Mouse (Mus musculus) embryonic facial prominence, embryonic 13.5 days (tissue): ENCODE data around the gene Meiob. TPM values are rescaled to one million over a fixed set of nuclear protein-coding genes. Genes with fewer than 3 reads are reported as not detected.
A peak's percentile ranks its signal among the peaks of the same experiment; 100 is the strongest.

ENCODE experiments used
- ATAC-seq: fragments of 200-750 bp; cut with Nextera tagmentation; 2 replicates; pipeline ENCODE4 v1.8.0; 2017; ENCODE audit warnings: low read depth; ENCODE audit not compliant: insufficient number of reproducible peaks, insufficient read depth, low FRiP score, low TSS enrichment
- H3K27ac ChIP-seq: fragments of 300-500 bp; sonication (generic); 2 replicates; pipeline ENCODE4 v1.5.1; 2015; ENCODE audit warnings: moderate library complexity, mild to moderate bottlenecking, inconsistent platforms
- H3K27me3 ChIP-seq: fragments of 300-500 bp; sonication (generic); 2 replicates; pipeline ENCODE4 v1.6.1; 2015; ENCODE audit warnings: mild to moderate bottlenecking, inconsistent platforms
- H3K36me3 ChIP-seq: fragments of 300-500 bp; sonication (generic); 2 replicates; pipeline ENCODE4 v1.6.1; 2015; ENCODE audit warnings: mild to moderate bottlenecking, inconsistent platforms
- H3K4me1 ChIP-seq: fragments of 300-500 bp; sonication (generic); 2 replicates; pipeline ENCODE4 v1.6.1; 2015; ENCODE audit warnings: inconsistent platforms
- H3K4me2 ChIP-seq: fragments of 300-500 bp; sonication (generic); 2 replicates; pipeline ENCODE4 v1.6.1; 2015; ENCODE audit warnings: moderate library complexity, mild to moderate bottlenecking, inconsistent platforms
- H3K4me3 ChIP-seq: fragments of 300-500 bp; sonication (generic); 2 replicates; pipeline ENCODE4 v1.5.1; 2015; ENCODE audit warnings: mild to moderate bottlenecking, inconsistent platforms
- H3K9ac ChIP-seq: fragments of 300-500 bp; sonication (generic); 2 replicates; pipeline ENCODE4 v1.6.1; 2015; ENCODE audit warnings: mild to moderate bottlenecking, inconsistent platforms
- H3K9me3 ChIP-seq: fragments of 300-500 bp; sonication (generic); 2 replicates; pipeline ENCODE4 v1.6.1; 2016; ENCODE audit warnings: inconsistent platforms
- WGBS: fragments of 180-500 bp; shearing (Covaris S2); methylation state at CpG from one replicate; pipeline ENCODE4 v1.1.7; 2015; ENCODE audit warnings: mixed read lengths; 5-methylcytosine and 5-hydroxymethylcytosine counted together
- polyA plus RNA-seq: library from polyadenylated mRNA; unstranded; fragments of >200 nt; fragmentation: Nextera tagmentation; extraction: Ambion mirVana; gene quantifications from 2 replicates; pipeline ENCODE4 v1.2.1, GENCODE M21; 2015

Gene Meiob
- 0.19 TPM in 1 of 2 replicates, not detected in the other for polyA plus RNA-seq

- peak within 1 kb of the TSS; percentile 76 for H3K4me2 ChIP-seq
- H3K36me3 ChIP-seq = no peaks in the 10 kb centered on the region
- WGBS = under 1% methylated on average over 71 of the region's 71 CpGs
- ATAC-seq = peak; percentile 76; the same call in 1 of the 2 replicates
- H3K27me3 ChIP-seq = peaks cover 35% of the 10 kb centered on the region
- peaks cover 4% of the 10 kb centered on the region for H3K4me1 ChIP-seq
- peak within 1 kb of the TSS; percentile 64 for H3K4me3 ChIP-seq
- H3K9ac ChIP-seq = peak within 1 kb of the TSS; percentile 72
- H3K9me3 ChIP-seq = no peaks in the 10 kb centered on the region
- H3K27ac ChIP-seq = no peak within 1 kb of the TSS
Measured at GRCm38 (mm10) chr17:24803952-24804951, at the start of gene Meiob. Gene Meiob, plus strand, starts transcription at chr17:24804289.

- H3K36me3 ChIP-seq = no peaks in the 10 kb centered on the region
- 91% methylated on average over 1 of the region's 1 CpGs for WGBS
- H3K27me3 ChIP-seq = peaks cover 34% of the 10 kb centered on the region
- H3K4me3 ChIP-seq = no peak overlapping the region
- no peak overlapping the region for H3K9ac ChIP-seq
- peaks cover 57% of the 10 kb centered on the region for H3K4me1 ChIP-seq
- ATAC-seq = no peak
- H3K27ac ChIP-seq = no peak overlapping the region
- no peak overlapping the region for H3K4me2 ChIP-seq
- no peaks in the 10 kb centered on the region for H3K9me3 ChIP-seq
Measured at GRCm38 (mm10) chr17:24757394-24757793, 46.7 kb upstream of the Meiob start.

GRCm38 (mm10) chr17:24761121-24761520, 43.0 kb upstream of the Meiob start:
- no peak overlapping the region for H3K4me3 ChIP-seq
- peaks cover 51% of the 10 kb centered on the region for H3K4me1 ChIP-seq
- H3K27me3 ChIP-seq = no peaks in the 10 kb centered on the region
- ATAC-seq = no peak
- H3K4me2 ChIP-seq = no peak overlapping the region
- H3K27ac ChIP-seq = peak overlapping the region; percentile 44
- H3K9me3 ChIP-seq = no peaks in the 10 kb centered on the region
- no peak overlapping the region for H3K9ac ChIP-seq
- no peaks in the 10 kb centered on the region for H3K36me3 ChIP-seq
- WGBS = 31% methylated on average over 5 of the region's 5 CpGs

- peak overlapping the region; percentile 51; the same call in 1 of the 2 replicates for H3K9ac ChIP-seq
- peak; percentile 61; the same call in 1 of the 2 replicates for ATAC-seq
- H3K9me3 ChIP-seq = no peaks in the 10 kb centered on the region
- H3K27me3 ChIP-seq = no peaks in the 10 kb centered on the region
- 0 out of 2 replicates have a peak overlapping the region, but pooled peaks have one; percentile 9 for H3K4me3 ChIP-seq
- H3K36me3 ChIP-seq = no peaks in the 10 kb centered on the region
- peaks cover 71% of the 10 kb centered on the region for H3K4me1 ChIP-seq
- peak overlapping the region; percentile 39 for H3K4me2 ChIP-seq
- peak overlapping the region; percentile 88 for H3K27ac ChIP-seq
- WGBS = 23% methylated on average over 21 of the region's 22 CpGs
Measured at GRCm38 (mm10) chr17:24765016-24765905, 38.8 kb upstream of the Meiob start.

- Histone ChIP-seq H3K4me2 (no peak overlapping the region), H3K27me3 (no peaks in the 10 kb centered on the region), H3K27ac (peak overlapping the region; percentile 88; the same call in 1 of the 2 replicates), H3K4me1 (peaks cover 63% of the 10 kb centered on the region), H3K36me3 (no peaks in the 10 kb centered on the region), H3K9me3 (no peaks in the 10 kb centered on the region), H3K9ac (no peak overlapping the region), H3K4me3 (no peak overlapping the region)
- ATAC-seq = no peak
- 27% methylated on average over 12 of the region's 12 CpGs for WGBS
Measured at GRCm38 (mm10) chr17:24766266-24766875, 37.7 kb upstream of the Meiob start.

GRCm38 (mm10) chr17:24769146-24769545, 34.9 kb upstream of the Meiob start:
- H3K4me1 ChIP-seq = peaks cover 47% of the 10 kb centered on the region
- no peak overlapping the region for H3K9ac ChIP-seq
- H3K4me2 ChIP-seq = no peak overlapping the region
- no peak for ATAC-seq
- H3K27me3 ChIP-seq = no peaks in the 10 kb centered on the region
- WGBS = 34% methylated on average over 3 of the region's 3 CpGs
- H3K9me3 ChIP-seq = no peaks in the 10 kb centered on the region
- H3K36me3 ChIP-seq = no peaks in the 10 kb centered on the region
- peak overlapping the region; percentile 39; the same call in 1 of the 2 replicates for H3K27ac ChIP-seq
- no peak overlapping the region for H3K4me3 ChIP-seq

- no peak overlapping the region for H3K27ac ChIP-seq
- no peak for ATAC-seq
- WGBS = 90% methylated on average over 5 of the region's 5 CpGs
Measured at GRCm38 (mm10) chr17:24773241-24773640, 30.8 kb upstream of the Meiob start.

GRCm38 (mm10) chr17:24775173-24775572, 28.9 kb upstream of the Meiob start:
- 0 out of 2 replicates have a peak, but pooled peaks cover 3% of the 10 kb centered on the region for H3K4me1 ChIP-seq
- H3K27me3 ChIP-seq = no peaks in the 10 kb centered on the region
- WGBS = 75% methylated on average over 8 of the region's 8 CpGs
- H3K9me3 ChIP-seq = no peaks in the 10 kb centered on the region
- no peaks in the 10 kb centered on the region for H3K36me3 ChIP-seq
- H3K4me2 ChIP-seq = no peak overlapping the region
- H3K4me3 ChIP-seq = no peak overlapping the region
- H3K9ac ChIP-seq = no peak overlapping the region
- no peak overlapping the region for H3K27ac ChIP-seq
- ATAC-seq = no peak

More at GRCm38 (mm10) chr17:24773241-24773640, 30.8 kb upstream of the Meiob start:
- Histone ChIP-seq H3K9ac (no peak overlapping the region), H3K36me3 (no peaks in the 10 kb centered on the region), H3K27me3 (no peaks in the 10 kb centered on the region), H3K4me3 (no peak overlapping the region), H3K4me1 (peaks cover 14% of the 10 kb centered on the region), H3K9me3 (no peaks in the 10 kb centered on the region), H3K4me2 (no peak overlapping the region)

GRCm38 (mm10) chr17:24777073-24777472, 27.0 kb upstream of the Meiob start:
- no peaks in the 10 kb centered on the region for H3K36me3 ChIP-seq
- no peaks in the 10 kb centered on the region for H3K9me3 ChIP-seq
- no peak overlapping the region for H3K27ac ChIP-seq
- no peak overlapping the region for H3K9ac ChIP-seq
- H3K4me2 ChIP-seq = no peak overlapping the region
- 0 out of 2 replicates have a peak, but pooled peaks cover 3% of the 10 kb centered on the region for H3K4me1 ChIP-seq
- WGBS = 73% methylated on average over 2 of the region's 2 CpGs
- no peak overlapping the region for H3K4me3 ChIP-seq
- H3K27me3 ChIP-seq = no peaks in the 10 kb centered on the region
- no peak for ATAC-seq

- 92% methylated on average over 2 of the region's 2 CpGs for WGBS
- ATAC-seq = no peak
Measured at GRCm38 (mm10) chr17:24780821-24781220, 23.3 kb upstream of the Meiob start.

GRCm38 (mm10) chr17:24792190-24792589, 11.9 kb upstream of the Meiob start:
- H3K36me3 ChIP-seq = no peaks in the 10 kb centered on the region
- whole genome bisulfite sequencing = 71% methylated on average over 8 of the region's 8 CpGs
- no peak for ATAC-seq

More at GRCm38 (mm10) chr17:24780821-24781220, 23.3 kb upstream of the Meiob start:
- no peaks in the 10 kb centered on the region for H3K36me3 ChIP-seq
- H3K27ac ChIP-seq = no peak overlapping the region
- H3K9me3 ChIP-seq = no peaks in the 10 kb centered on the region
- H3K27me3 ChIP-seq = no peaks in the 10 kb centered on the region
- H3K4me1 ChIP-seq = no peaks in the 10 kb centered on the region
- no peak overlapping the region for H3K4me3 ChIP-seq
- H3K9ac ChIP-seq = no peak overlapping the region
- no peak overlapping the region for H3K4me2 ChIP-seq

More at GRCm38 (mm10) chr17:24792190-24792589, 11.9 kb upstream of the Meiob start:
- no peak overlapping the region for H3K27ac ChIP-seq
- no peaks in the 10 kb centered on the region for H3K27me3 ChIP-seq
- no peak overlapping the region for H3K4me2 ChIP-seq
- H3K9ac ChIP-seq = no peak overlapping the region
- H3K4me1 ChIP-seq = no peaks in the 10 kb centered on the region
- no peak overlapping the region for H3K4me3 ChIP-seq
- no peaks in the 10 kb centered on the region for H3K9me3 ChIP-seq
